Comparison of ENCODE assay signal across 19 mouse cellular contexts in genomic region chr4:70531021-70531420, GRCm38 (mm10). TPM values are rescaled to one million over a fixed set of nuclear protein-coding genes. Genes with fewer than 3 reads are reported as not detected.
DNase-seq lines count a peak whose midpoint lies in the region; ATAC-seq and TF ChIP-seq lines count a peak whose summit lies in the region.
"Had no signal": no experiment of that assay in that cellular context is flagged by ENCODE, and none has a peak within 500 bp of the region (broad histone marks: within the 10 kb centered on the region; RNA-seq: fewer than 3 reads in every experiment).

No protein-coding gene starts in this region.

- no peaks in the 10 kb centered on the region for H3K9me3 ChIP-seq in kidney, postnatal 0 days (replicated peaks; ENCODE audit: low read length)
- no peaks in the 10 kb centered on the region for H3K9me3 ChIP-seq in embryonic facial prominence, embryonic 10.5 days
- H3K9me3 ChIP-seq in hindbrain, embryonic 15.5 days = no peaks in the 10 kb centered on the region
- H3K9me3 ChIP-seq in midbrain, embryonic 16.5 days (replicated peaks; ENCODE audit: control insufficient read depth, low read length, poor library complexity, severe bottlenecking) = no peaks in the 10 kb centered on the region
- H3K9me3 ChIP-seq: embryonic facial prominence, embryonic 12.5 days; megakaryocyte, embryonic 14.5 days had no signal

- peak overlapping the region; percentile 7; the same call in 1 of the 2 replicates for H3K4me2 ChIP-seq in kidney, postnatal 0 days (ENCODE audit: low read length)
- peak overlapping the region; percentile 55 for H3K4me2 ChIP-seq in hindbrain, embryonic 15.5 days
- peak overlapping the region; percentile 58 for H3K4me2 ChIP-seq in midbrain, embryonic 16.5 days (ENCODE audit: low read length)
- H3K4me2 ChIP-seq: embryonic facial prominence, embryonic 12.5 days; lung, embryonic 14.5 days had no signal

- H3K27me3 ChIP-seq in kidney, postnatal 0 days (ENCODE audit: insufficient read depth, low read length) = no peaks in the 10 kb centered on the region
- no peaks in the 10 kb centered on the region for H3K27me3 ChIP-seq in embryonic facial prominence, embryonic 10.5 days (replicated peaks; ENCODE audit: low read depth, poor library complexity, severe bottlenecking)
- H3K27me3 ChIP-seq in hindbrain, embryonic 15.5 days = no peaks in the 10 kb centered on the region
- H3K27me3 ChIP-seq in midbrain, embryonic 16.5 days (ENCODE audit: control insufficient read depth, insufficient read depth, low read depth, low read length) = no peaks in the 10 kb centered on the region
- H3K27me3 ChIP-seq: embryonic facial prominence, embryonic 12.5 days had no signal

- no peak for DNase-seq in kidney, postnatal 0 days (ENCODE audit: low spot score)
- no peak for DNase-seq in kidney, adult 11 months
- DNase-seq in embryonic facial prominence, embryonic 10.5 days (ENCODE audit: low spot score) = no peak
- DNase-seq in gastrocnemius, adult 8-10 months (ENCODE audit: low spot score in 2 of 2) = no peak
- DNase-seq in thymus, postnatal 4 days = no peak
- DNase-seq: B cell, adult 2 months; cerebellum, adult 8-10 months; heart, adult 11 months; heart, postnatal 10 days; kidney, adult 18-20 months; lung, embryonic 14.5 days; right cerebral cortex, postnatal 4 days; thymus, postnatal 36 days had no signal

- H3K4me1 ChIP-seq in kidney, postnatal 0 days (replicated peaks; ENCODE audit: insufficient read depth, low read length) = 0 out of 2 replicates have a peak, but pooled peaks cover 10% of the 10 kb centered on the region
- peaks cover 45% of the 10 kb centered on the region for H3K4me1 ChIP-seq in embryonic facial prominence, embryonic 10.5 days
- H3K4me1 ChIP-seq in hindbrain, embryonic 15.5 days (replicated peaks) = peaks cover 54% of the 10 kb centered on the region
- peaks cover 44% of the 10 kb centered on the region for H3K4me1 ChIP-seq in midbrain, embryonic 16.5 days (ENCODE audit: control insufficient read depth, insufficient read depth, low read length)

- TF ChIP-seq CTCF in kidney, postnatal 0 days (IDR thresholded peaks at IDR 0.05; ENCODE audit: low read depth) = no peak

- 88% methylated on average over 1 of the region's 1 CpGs for WGBS in kidney, postnatal 0 days
- 86% methylated on average over 1 of the region's 1 CpGs for WGBS in embryonic facial prominence, embryonic 10.5 days
- WGBS in hindbrain, embryonic 15.5 days = 82% methylated on average over 1 of the region's 1 CpGs
- WGBS in midbrain, embryonic 16.5 days = 89% methylated on average over 1 of the region's 1 CpGs

- no peak for ATAC-seq in kidney, postnatal 0 days (replicated peaks; ENCODE audit: low FRiP score, low read depth)
- ATAC-seq in hindbrain, embryonic 15.5 days (ENCODE audit: low FRiP score, low read depth) = no peak
- no peak for ATAC-seq in midbrain, embryonic 16.5 days
- ATAC-seq in CD4-positive, CD25-positive, alpha-beta regulatory T cell, adult 4 months = no peak

- no peak overlapping the region for H3K9ac ChIP-seq in kidney, postnatal 0 days (ENCODE audit: low read depth, low read length)
- H3K9ac ChIP-seq in hindbrain, embryonic 15.5 days = no peak overlapping the region
- no peak overlapping the region for H3K9ac ChIP-seq in midbrain, embryonic 16.5 days (ENCODE audit: low read depth, low read length)
- H3K9ac ChIP-seq: embryonic facial prominence, embryonic 12.5 days; lung, embryonic 14.5 days had no signal

- H3K4me3 ChIP-seq in kidney, postnatal 0 days (replicated peaks; ENCODE audit: low read depth, low read length) = no peak overlapping the region
- H3K4me3 ChIP-seq in embryonic facial prominence, embryonic 10.5 days = peak overlapping the region; percentile 13; the same call in 1 of the 2 replicates
- H3K4me3 ChIP-seq in hindbrain, embryonic 15.5 days = peak overlapping the region; percentile 24
- peak overlapping the region; percentile 19 for H3K4me3 ChIP-seq in midbrain, embryonic 16.5 days (ENCODE audit: low read depth, low read length)
- H3K4me3 ChIP-seq: embryonic facial prominence, embryonic 12.5 days; megakaryocyte, embryonic 14.5 days had no signal

- H3K27ac ChIP-seq in kidney, postnatal 0 days = no peak overlapping the region
- no peak overlapping the region for H3K27ac ChIP-seq in embryonic facial prominence, embryonic 10.5 days (replicated peaks)
- H3K27ac ChIP-seq in hindbrain, embryonic 15.5 days (replicated peaks) = no peak overlapping the region
- H3K27ac ChIP-seq in midbrain, embryonic 16.5 days (ENCODE audit: low read length) = no peak overlapping the region
- H3K27ac ChIP-seq: embryonic facial prominence, embryonic 12.5 days had no signal

- no peaks in the 10 kb centered on the region for H3K36me3 ChIP-seq in kidney, postnatal 0 days (ENCODE audit: insufficient read depth, low read length)
- H3K36me3 ChIP-seq in embryonic facial prominence, embryonic 10.5 days (replicated peaks) = no peaks in the 10 kb centered on the region
- no peaks in the 10 kb centered on the region for H3K36me3 ChIP-seq in hindbrain, embryonic 15.5 days
- H3K36me3 ChIP-seq in midbrain, embryonic 16.5 days (ENCODE audit: control insufficient read depth, insufficient read depth, low read length) = no peaks in the 10 kb centered on the region
- H3K36me3 ChIP-seq: embryonic facial prominence, embryonic 12.5 days; G1E had no signal

RNA-seq across cellular contexts. Expression of gene Megf9, which starts 3.8 kb away (rescaled TPM):
- 11.9 and 13.4 TPM in 2 replicates for polyA plus RNA-seq in kidney, postnatal 0 days (2015; fragmentation: Nextera tagmentation; extraction: Ambion mirVana)
- 12.6 and 12.7 TPM in 2 replicates for polyA plus RNA-seq in embryonic facial prominence, embryonic 10.5 days (2016; fragmentation: Nextera tagmentation; extraction: Ambion mirVana)
- polyA plus RNA-seq in hindbrain, embryonic 15.5 days (2015; fragmentation: Nextera tagmentation; extraction: Ambion mirVana) = 28.5 and 32.0 TPM in 2 replicates
- polyA plus RNA-seq in midbrain, embryonic 16.5 days (2015; fragmentation: Nextera tagmentation; extraction: Ambion mirVana) = 26.1 and 29.1 TPM in 2 replicates
- total RNA-seq in gastrocnemius, adult 8-10 months (2022) = 1 to 10 TPM; 2.7 to 3.9 (median 3.3) TPM
- polyA plus RNA-seq in CD4-positive, CD25-positive, alpha-beta regulatory T cell, adult 4 months (2017; shearing (Covaris generic)) = under 1 TPM; 0.41 to 0.70 TPM
- polyA plus RNA-seq: G1E had no signal

Comparison
In these comparisons a context has a peak if more than half of its experiments do, and no peak if none do; other contexts are left out.
1. H3K4me2 ChIP-seq: peak in every context shown above with its lines; median percentile 58 in midbrain, embryonic 16.5 days; 55 in hindbrain, embryonic 15.5 days; 7 in kidney, postnatal 0 days.